Mouse (Mus musculus): ENCODE results near the gene Lrrc59.

Lrrc59 gene

DNA sequence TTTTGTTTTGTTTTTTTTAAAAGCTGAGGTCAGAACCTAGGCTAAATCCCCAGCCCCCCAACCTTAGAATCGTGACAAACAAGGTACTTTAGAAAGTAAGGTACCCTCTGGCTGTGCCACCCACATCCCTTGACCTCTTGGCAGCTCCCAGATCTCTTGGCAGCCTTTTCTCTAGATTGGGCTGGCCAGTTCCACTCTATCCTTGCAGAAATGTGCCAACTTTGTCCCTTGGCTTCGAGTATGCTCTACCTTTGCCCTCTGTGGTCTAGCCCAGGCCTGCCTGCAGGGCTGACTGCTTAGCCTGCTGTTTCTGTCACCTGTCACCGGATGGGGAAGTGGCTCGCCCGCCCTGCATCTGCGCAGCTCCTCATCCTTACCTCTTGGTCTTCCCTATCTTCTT lies 35.7 kb downstream of the Lrrc59 start:
- POLR2A ChIA-PET: interaction anchor here in 3 of 4 experiments (0.6 to 3.7 kb wide), 9 partner anchors 12 to 323 kb away, joined by 3 to 27 read pairs (median 4); partner anchors contain the start of genes Eme1 (in 2 of the 3), Mrpl27 (in 2 of the 3) and Xylt2 (in 1 of the 3)
- CTCF ChIA-PET: no interaction called here

DNA sequence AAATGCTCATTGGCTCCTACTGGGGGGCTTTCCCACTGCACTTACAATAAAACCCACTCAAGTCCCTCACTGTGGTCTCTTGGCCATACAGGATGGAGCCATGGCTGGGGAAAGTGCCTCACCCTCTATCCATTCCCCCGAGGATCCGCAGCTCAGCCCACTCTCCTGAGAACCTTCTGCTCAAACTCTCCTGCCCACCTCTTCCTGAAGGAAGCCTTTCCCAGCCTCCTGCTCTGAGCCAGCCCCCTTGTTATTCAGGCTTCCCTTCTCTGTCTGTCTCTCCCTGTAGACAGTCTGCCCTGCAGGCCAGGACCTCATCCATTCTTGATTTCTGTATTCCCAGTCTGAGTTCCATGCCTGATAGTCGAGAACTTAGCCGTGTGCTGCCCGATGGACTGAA lies 45.4 kb downstream of the Lrrc59 start:
- ChIA-PET POLR2A (interaction anchor here in 2 of 4 experiments (3.8 to 4.0 kb wide), 2 partner anchors 21 to 45 kb away, joined by 17 to 18 read pairs; partner anchors contain the start of genes Eme1 (in 1 of the 2), Lrrc59 (in 1 of the 2) and Mrpl27 (in 1 of the 2)), CTCF (no interaction called here)

DNA sequence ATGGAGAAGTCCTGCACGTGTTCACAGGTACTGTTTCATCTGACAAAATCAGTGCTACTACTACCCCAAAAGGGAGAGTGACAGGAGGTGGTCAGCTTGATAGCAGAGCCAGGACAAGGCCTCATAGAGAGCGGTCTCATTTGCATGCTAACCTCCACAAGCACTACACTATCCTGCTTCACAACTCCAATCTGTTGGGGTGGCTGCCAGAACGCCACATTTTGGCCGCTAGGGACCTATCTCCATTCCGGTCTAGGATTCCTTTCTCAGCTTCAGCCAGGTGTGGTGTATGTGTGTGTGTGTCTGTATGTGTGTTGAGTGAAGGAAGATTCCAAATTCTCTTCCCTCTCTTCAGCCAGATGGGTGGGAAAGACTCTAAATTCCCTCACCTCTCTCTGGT lies 45.9 kb downstream of the Lrrc59 start:
- CTCF ChIA-PET: no interaction called here
- POLR2A ChIA-PET: interaction anchor here in 2 of 4 experiments (0.5 to 4.0 kb wide), 11 partner anchors 12 to 465 kb away, joined by 3 to 27 read pairs (median 5); partner anchors contain the start of genes Eme1 (in 2 of the 2), Mrpl27 (in 2 of the 2), Lrrc59 (in 1 of the 2) and Tob1 (in 1 of the 2)

DNA sequence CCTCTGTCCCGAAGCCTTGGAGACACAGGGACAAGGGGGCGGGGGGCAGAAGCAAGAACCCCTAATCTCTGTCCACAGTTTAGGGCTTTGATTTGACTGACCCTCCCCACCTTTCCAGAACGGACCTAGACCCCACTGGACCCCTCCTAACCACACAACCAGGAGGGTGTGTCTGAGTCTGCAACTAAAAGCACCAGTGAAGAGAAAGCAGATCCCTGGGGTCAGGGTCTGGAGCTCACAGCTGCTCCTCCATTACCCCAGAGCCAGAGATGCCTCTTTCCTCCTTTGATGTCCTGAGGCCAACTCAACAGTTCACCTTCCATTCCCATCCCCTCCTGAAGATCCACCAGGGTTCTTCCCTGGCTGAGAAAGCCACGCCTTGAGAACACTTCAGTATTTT lies 46.7 kb downstream of the Lrrc59 start:
- ChIA-PET CTCF (interaction anchor here in 2 of 4 experiments (0.6 to 1.5 kb wide), 2 partner anchors 85 to 266 kb away, joined by 3 to 13 read pairs; no protein-coding TSS in a partner anchor), POLR2A (interaction anchor here in 3 of 4 experiments (0.8 to 4.0 kb wide), 21 partner anchors 10 to 629 kb away, joined by 3 to 27 read pairs (median 4); partner anchors contain the start of genes Eme1 (in 3 of the 3), Mrpl27 (in 3 of the 3), Lrrc59 (in 1 of the 3) and Ppp1r9b (in 1 of the 3))

GRCm38 (mm10) chr11:94676754-94677606 lies 47.4 kb downstream of the Lrrc59 start, which contains the start of gene Xylt2:
Gene Xylt2 (minus strand): TSS chr11:94677515.
- POLR2A ChIA-PET: interaction anchor here (0.6 to 4.0 kb wide), 26 partner anchors 10 to 630 kb away, joined by 3 to 27 read pairs (median 4); partner anchors contain the start of genes Eme1 (in 3 of the 4), Mrpl27 (in 3 of the 4), Lrrc59 (in 1 of the 4) and Ppp1r9b (in 1 of the 4)
- CTCF ChIA-PET: interaction anchor here (0.6 to 1.5 kb wide), 9 partner anchors 20 to 265 kb away, joined by 3 to 6 read pairs (median 3); partner anchors contain the start of gene Lrrc59 (in 1 of the 4)

DNA sequence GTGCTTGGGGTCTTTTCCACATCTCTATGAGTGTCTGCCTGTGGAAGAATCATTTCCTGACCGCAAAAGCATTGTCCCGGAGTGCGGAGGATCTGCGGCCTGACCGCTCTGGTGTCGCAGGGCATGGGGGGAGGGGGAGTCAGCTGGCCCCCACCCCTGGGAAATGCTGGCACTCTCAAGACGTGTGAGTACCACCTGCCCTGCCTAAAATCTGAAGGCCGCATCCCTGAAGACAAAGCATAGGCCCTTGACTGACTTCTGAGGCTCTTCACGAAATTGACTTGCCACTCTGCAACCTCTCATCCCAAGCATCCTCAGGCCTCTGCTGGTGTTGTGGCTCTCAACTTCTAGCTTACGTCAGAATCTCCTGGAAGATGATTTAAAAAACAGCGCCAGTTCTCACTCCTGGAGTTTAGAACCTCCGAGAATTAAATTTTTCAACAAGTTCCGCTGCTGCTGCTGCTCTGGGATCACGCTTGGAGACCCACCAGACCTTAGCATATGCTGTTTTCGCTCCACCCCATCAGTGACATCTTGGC lies 48.1 kb downstream of the Lrrc59 start:
- CTCF ChIA-PET: interaction anchor here (0.6 to 1.5 kb wide), 7 partner anchors 20 to 265 kb away, joined by 3 to 6 read pairs (median 4); no protein-coding TSS in a partner anchor

DNA sequence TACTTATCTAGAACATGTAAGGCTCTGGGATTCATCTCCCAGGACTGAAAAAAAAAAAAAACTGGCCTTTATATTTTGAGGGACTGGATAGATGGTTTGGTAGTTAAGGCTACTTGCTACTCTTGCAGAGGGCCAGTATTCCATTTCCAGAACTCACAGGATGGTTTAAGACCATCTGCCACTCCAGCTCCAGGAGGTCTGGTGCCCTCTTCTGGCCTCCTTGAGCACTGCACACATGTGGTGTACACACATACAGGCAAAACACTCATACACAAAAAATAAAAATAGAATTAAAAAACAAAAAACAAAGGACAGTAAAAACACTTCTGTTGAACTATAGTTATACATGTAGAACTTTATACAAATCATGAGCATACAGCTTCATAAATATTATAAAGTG lies 51.1 kb downstream of the Lrrc59 start:
- ChIA-PET POLR2A (interaction anchor here in 3 of 4 experiments (0.6 to 1.2 kb wide), 4 partner anchors 12 to 311 kb away, joined by 3 to 6 read pairs (median 4); no protein-coding TSS in a partner anchor), CTCF (interaction anchor here in 3 of 4 experiments (0.6 to 1.8 kb wide), 6 partner anchors 17 to 562 kb away, joined by 3 to 6 read pairs (median 4); partner anchors contain the start of gene Lrrc59 (in 1 of the 3))

More for the DNA sequence above, 48.1 kb downstream of the Lrrc59 start:
- POLR2A ChIA-PET: interaction anchor here in 3 of 4 experiments (0.6 to 4.0 kb wide), 17 partner anchors 11 to 75 kb away, joined by 3 to 27 read pairs (median 5); partner anchors contain the start of genes Eme1 (in 3 of the 3), Mrpl27 (in 3 of the 3) and Lrrc59 (in 1 of the 3)

DNA sequence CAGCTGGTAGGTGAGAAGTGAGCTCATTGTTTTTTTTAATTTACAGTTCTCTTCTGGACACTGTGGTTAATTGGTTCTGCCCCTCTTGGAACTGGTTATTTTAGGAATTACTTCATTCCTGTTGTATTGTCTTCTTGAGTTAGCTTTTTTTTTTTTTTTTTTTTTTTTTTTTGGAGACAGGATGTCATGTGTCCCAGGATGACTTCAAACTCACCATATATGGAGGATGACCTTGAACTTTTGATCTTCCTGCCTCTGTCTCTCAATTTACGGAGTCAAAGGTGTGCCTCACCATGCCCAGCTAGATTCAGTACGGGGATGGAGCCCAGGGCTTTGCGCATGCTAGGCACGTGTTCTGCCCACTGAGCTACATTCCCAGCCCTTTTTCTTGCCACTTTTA lies 52.1 kb downstream of the Lrrc59 start:
- ChIA-PET CTCF (interaction anchor here (0.5 to 2.9 kb wide), 14 partner anchors 14 to 733 kb away, joined by 3 to 11 read pairs (median 4); partner anchors contain the start of gene Lrrc59 (in 1 of the 4)), POLR2A (interaction anchor here in 3 of 4 experiments (0.5 to 2.1 kb wide), 5 partner anchors 10 to 85 kb away, joined by 3 to 5 read pairs (median 3); no protein-coding TSS in a partner anchor)

DNA sequence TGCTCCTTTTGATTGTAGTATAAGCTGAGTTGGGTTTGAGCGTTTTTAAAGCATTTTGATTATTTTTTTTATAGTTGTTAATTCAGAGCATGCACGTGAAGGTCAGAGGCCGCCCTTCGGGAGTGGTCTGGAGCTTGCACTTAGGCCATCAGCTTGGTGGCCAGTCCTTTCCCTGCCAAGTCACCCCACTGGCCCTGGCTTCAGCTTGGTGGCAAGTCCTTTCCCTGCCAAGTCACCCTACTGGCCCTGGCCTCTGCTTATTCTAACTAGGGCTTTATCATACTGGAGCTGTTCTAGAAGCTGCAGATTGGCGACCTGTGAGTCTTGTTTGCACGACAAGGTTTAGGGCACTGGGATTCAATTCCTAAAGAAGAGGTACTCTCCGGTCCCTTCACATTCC lies 52.9 kb downstream of the Lrrc59 start:
- ChIA-PET CTCF (interaction anchor here in 2 of 4 experiments (1.1 to 2.9 kb wide), 3 partner anchors 15 to 200 kb away, joined by 3 to 11 read pairs (median 4); no protein-coding TSS in a partner anchor), POLR2A (interaction anchor here in 1 of 4 experiments (0.8 to 2.1 kb wide), 3 partner anchors 11 to 18 kb away, joined by 3 to 5 read pairs (median 4); no protein-coding TSS in a partner anchor)

DNA sequence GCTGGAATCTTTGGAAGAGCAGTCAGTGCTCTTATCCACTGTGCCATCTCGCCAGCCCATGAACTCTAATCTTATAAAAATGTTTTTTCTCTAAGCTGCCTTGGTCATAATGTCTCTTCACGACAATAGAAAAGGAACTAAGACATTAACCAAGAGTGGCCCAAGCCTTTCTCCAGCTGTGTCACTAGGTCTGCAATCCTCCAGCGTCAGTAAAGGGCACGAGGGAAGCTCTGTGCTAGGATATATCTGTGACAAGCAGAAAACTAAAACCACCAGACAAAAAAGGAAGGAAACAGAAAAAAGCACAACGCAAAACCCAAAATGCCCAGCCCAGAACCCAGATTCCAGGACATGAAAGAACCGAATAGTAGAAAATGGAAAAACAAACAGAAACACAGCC lies 57.6 kb downstream of the Lrrc59 start:
- POLR2A ChIA-PET: interaction anchor here in 2 of 4 experiments (0.7 to 1.1 kb wide), 3 partner anchors 11 to 843 kb away, joined by 3 to 7 read pairs (median 3); no protein-coding TSS in a partner anchor
- CTCF ChIA-PET: interaction anchor here in 3 of 4 experiments (0.7 to 1.3 kb wide), 6 partner anchors 10 to 98 kb away, joined by 3 to 5 read pairs (median 3); partner anchors contain the start of gene Cdc34b (in 1 of the 3)

DNA sequence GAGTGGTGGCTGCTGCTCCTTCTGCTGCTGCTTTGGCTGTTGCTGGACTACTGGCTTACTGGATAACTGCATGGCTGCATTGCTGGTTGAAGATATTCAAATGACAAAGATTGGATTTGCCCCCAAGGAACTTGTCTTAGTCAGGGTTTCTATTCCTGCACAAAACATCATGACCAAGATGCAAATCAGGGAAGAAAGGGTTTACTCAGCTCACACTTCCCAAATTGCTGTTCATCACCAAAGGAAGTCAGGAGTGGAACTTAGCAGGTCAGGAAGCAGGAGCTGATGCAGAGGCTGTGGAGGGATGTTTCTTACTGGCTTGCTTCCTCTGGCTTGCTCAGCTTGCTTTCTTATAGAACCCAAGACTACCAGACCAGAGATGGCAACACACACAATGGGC lies 62.9 kb downstream of the Lrrc59 start:
- ChIA-PET POLR2A (interaction anchor here in 2 of 4 experiments (0.6 to 1.4 kb wide), 5 partner anchors 12 to 258 kb away, joined by 3 to 4 read pairs (median 3); no protein-coding TSS in a partner anchor), CTCF (interaction anchor here (0.6 to 1.5 kb wide), 5 partner anchors 34 to 393 kb away, joined by 3 to 15 read pairs (median 5); no protein-coding TSS in a partner anchor)

All from embryonic stem cell, embryonic (primary cell).